Mouse (Mus musculus) thymus, adult 2 months (tissue): ENCODE results near the gene Son. TPM values are rescaled to one million over a fixed set of nuclear protein-coding genes. Genes with fewer than 3 reads are reported as not detected.

Experiments used
- DNase-seq: peaks from one replicate; pipeline ENCODE4 v3.0.0; 2021
- H3K27ac ChIP-seq: fragments of 200-500 bp; 2 replicates; pipeline ENCODE4 v1.5.1; 2012; ENCODE audit warnings: low read length, control low read depth; ENCODE audit not compliant: control insufficient read depth, insufficient read depth
- H3K27me3 ChIP-seq: fragments of 200-500 bp; 2 replicates; pipeline ENCODE4 v1.6.1; 2012; ENCODE audit warnings: mild to moderate bottlenecking, low read length, moderate library complexity, mixed read lengths; ENCODE audit not compliant: control insufficient read depth, insufficient read depth
- H3K36me3 ChIP-seq: fragments of 200-500 bp; 2 replicates; pipeline ENCODE4 v1.6.1; 2012; ENCODE audit warnings: mild to moderate bottlenecking, low read length, moderate library complexity; ENCODE audit not compliant: control insufficient read depth, insufficient read depth
- H3K4me1 ChIP-seq: fragments of 200-500 bp; replicated peaks from 2 replicates; pipeline ENCODE4 v1.6.1; 2012; ENCODE audit warnings: low read length; ENCODE audit not compliant: control insufficient read depth, insufficient read depth
- H3K4me3 ChIP-seq: fragments of 200-500 bp; 2 replicates; pipeline ENCODE4 v1.5.1; 2012; ENCODE audit warnings: mild to moderate bottlenecking, low read length, control low read depth, moderate library complexity; ENCODE audit not compliant: control insufficient read depth, insufficient read depth
- CTCF ChIP-seq: fragments of 200-500 bp; IDR thresholded peaks from 2 replicates; pipeline ENCODE4 v1.5.1; 2012; ENCODE audit warnings: mild to moderate bottlenecking, control low read depth, low read length, moderate library complexity, borderline replicate concordance; ENCODE audit not compliant: control insufficient read depth, poor library complexity, insufficient read depth; ENCODE audit errors: extremely low read depth
- POLR2A ChIP-seq: fragments of 200-500 bp; IDR thresholded peaks from 2 replicates; pipeline ENCODE4 v1.6.1; 2012; ENCODE audit warnings: mild to moderate bottlenecking, low read length, control low read depth, moderate library complexity; ENCODE audit not compliant: control insufficient read depth, poor library complexity, insufficient read depth; ENCODE audit errors: extremely low read depth
- WGBS: fragments of 180-500 bp; shearing (Covaris S2); methylation state at CpG from one replicate; pipeline ENCODE4 v1.1.7; 2018; 5-methylcytosine and 5-hydroxymethylcytosine counted together
- polyA plus RNA-seq: library from polyadenylated mRNA; depleted of rRNA; stranded (reverse); fragments of >200 nt; gene quantifications from 2 replicates; pipeline ENCODE4 v1.2.3, GENCODE M21; 2012

Gene Son
- polyA plus RNA-seq, 1 experiment = 258 TPM

DNA sequence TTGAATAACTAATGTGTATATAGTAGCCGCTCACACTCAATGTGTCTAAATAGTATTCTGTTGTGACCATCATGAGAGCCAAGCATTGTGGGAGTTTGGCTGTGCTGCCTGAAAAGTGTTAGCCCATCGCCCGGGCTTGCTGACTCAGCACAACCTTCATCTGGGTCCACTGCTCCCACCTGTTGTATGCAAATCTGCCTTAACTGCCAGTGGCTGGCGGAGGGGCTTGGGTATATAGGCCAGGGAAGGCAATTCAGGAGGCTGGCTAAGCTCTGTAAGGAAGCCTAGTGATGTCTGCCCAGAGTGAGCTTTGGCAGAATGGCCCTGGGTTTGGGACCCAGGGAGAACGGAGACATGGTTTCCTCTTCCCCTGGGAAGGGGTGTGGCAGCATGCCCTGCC is 27.1 kb upstream of the Son start:
- no peaks in the 10 kb centered on the region for H3K27me3 ChIP-seq
- WGBS = 96% methylated on average over 5 of the region's 5 CpGs
- H3K36me3 ChIP-seq = peaks cover 28% of the 10 kb centered on the region
- TF ChIP-seq POLR2A = no peak
- no peak for TF ChIP-seq CTCF
- 0 out of 2 replicates have a peak, but pooled peaks cover 2% of the 10 kb centered on the region for H3K4me1 ChIP-seq
- H3K4me3 ChIP-seq = no peak overlapping the region
- no peak for DNase-seq
- no peak overlapping the region for H3K27ac ChIP-seq

DNA sequence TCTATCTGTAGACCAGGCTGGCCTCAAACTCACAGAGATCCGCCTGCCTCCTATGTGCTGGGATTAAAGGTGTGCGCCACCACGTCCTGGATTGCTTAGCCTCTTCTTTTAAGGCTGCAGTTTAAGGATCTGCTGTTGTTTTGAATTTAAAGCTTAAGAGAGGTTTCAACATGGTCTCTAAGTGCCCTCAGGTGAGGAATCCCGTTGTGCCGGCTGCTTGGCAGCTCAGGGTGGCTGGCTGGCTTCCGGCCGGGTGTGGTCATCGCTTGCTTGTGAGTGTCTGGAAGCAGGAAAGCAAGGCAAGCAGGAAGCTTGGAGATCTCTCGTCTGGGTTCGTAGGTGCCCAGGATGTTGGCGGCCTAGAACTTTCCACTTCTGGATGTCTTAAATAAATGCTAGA is 26.3 kb upstream of the Son start:
- Histone ChIP-seq H3K27me3 (no peaks in the 10 kb centered on the region), H3K4me3 (no peak overlapping the region), H3K36me3 (peaks cover 31% of the 10 kb centered on the region), H3K27ac (no peak overlapping the region), H3K4me1 (0 out of 2 replicates have a peak, but pooled peaks cover 2% of the 10 kb centered on the region)
- no peak for TF ChIP-seq CTCF
- TF ChIP-seq POLR2A = no peak
- WGBS = 96% methylated on average over 11 of the region's 11 CpGs
- no peak for DNase-seq

DNA sequence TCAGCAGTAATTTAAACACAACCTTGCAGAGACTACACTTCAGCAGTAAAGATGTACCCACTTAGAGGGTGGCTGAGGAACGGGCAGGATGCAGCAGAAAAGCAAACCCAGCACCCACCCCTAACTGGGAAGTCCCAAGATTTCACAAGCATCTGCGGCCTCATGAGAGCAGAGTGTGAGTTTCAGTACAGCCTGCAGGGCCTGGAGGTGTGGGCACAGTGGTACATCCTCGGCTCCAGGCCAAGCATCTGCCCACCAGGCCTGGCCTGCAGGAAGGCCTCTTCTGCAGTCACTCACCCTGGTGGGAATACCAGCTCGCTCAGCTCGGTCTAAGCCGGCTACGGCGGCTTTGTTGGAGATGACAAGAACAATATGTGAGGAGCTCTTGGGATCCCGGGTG is 24.2 kb upstream of the Son start:
- TF ChIP-seq CTCF (no peak), POLR2A (no peak)
- Histone ChIP-seq H3K4me1 (0 out of 2 replicates have a peak, but pooled peaks cover 2% of the 10 kb centered on the region), H3K27me3 (no peaks in the 10 kb centered on the region), H3K36me3 (peaks cover 42% of the 10 kb centered on the region), H3K4me3 (no peak overlapping the region), H3K27ac (no peak overlapping the region)
- WGBS = 97% methylated on average over 9 of the region's 9 CpGs
- DNase-seq = no peak

DNA sequence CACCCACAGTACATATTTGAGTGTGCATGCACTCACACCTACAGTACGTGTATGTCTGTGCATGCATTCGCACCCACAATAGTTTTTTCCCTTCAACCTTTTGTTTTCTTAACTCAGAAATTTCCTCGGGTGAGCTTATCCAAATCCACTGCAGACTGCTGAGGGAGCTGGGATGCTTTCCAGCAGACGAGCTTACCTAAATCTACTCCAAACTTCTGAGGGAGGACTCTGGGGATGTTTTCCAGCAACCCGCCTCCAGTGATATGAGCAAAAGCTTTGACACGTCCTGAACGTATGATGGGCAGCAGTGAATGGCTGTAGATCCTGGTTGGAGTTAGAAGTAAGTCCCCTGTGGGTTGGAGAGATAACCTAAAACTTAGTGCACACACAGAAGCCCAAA is 19.5 kb upstream of the Son start:
- 97% methylated on average over 7 of the region's 7 CpGs for WGBS
- no peak for TF ChIP-seq CTCF
- no peak for TF ChIP-seq POLR2A
- H3K27ac ChIP-seq = no peak overlapping the region
- no peaks in the 10 kb centered on the region for H3K4me1 ChIP-seq
- no peaks in the 10 kb centered on the region for H3K27me3 ChIP-seq
- H3K4me3 ChIP-seq = no peak overlapping the region
- no peak for DNase-seq
- H3K36me3 ChIP-seq = peaks cover 53% of the 10 kb centered on the region

DNA sequence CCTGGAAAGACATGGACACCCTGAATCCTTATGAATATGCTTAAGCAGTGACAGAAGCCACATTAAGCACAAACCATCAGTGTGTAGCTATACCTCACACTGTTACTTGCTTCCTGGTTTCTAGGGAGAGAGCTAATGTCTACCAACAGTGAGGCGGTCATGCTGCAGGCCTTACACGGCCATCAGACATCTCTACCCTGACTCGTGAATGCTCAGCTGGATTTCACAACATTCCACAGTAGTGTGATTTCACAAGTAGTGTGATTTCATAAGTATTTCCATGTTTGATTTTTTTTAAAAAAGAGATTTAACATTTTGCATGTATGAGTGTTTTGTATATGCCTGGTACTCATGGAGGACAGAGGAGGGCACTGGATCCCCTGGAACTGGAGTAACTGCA is 18.6 kb upstream of the Son start:
- H3K4me1 ChIP-seq = no peaks in the 10 kb centered on the region
- H3K27me3 ChIP-seq = no peaks in the 10 kb centered on the region
- H3K27ac ChIP-seq = no peak overlapping the region
- TF ChIP-seq POLR2A (no peak), CTCF (no peak)
- peaks cover 55% of the 10 kb centered on the region for H3K36me3 ChIP-seq
- no peak overlapping the region for H3K4me3 ChIP-seq
- no peak for DNase-seq
- WGBS = 98% methylated on average over 3 of the region's 3 CpGs

DNA sequence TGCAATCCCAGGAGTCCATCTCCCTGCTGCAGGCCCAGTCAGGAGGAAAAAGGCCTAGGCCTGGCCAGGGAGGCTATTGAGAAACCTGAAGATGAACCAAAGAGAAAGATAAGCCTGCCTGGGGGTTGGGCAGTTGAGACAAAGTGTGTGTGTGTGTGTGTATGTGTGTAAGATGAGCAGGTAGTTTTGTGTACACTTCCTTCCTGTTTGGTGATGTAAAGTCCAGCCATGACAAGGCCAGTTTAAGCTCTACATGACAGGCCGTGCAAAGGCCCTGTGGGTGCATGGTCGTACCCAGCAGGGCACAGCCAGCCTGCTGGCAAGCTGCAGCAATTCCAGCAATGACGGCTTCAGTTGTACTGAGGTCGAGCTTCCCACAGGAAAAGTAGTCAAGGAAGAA is 17.6 kb upstream of the Son start:
- H3K4me3 ChIP-seq = no peak overlapping the region
- no peaks in the 10 kb centered on the region for H3K27me3 ChIP-seq
- H3K4me1 ChIP-seq = no peaks in the 10 kb centered on the region
- WGBS = 96% methylated on average over 4 of the region's 4 CpGs
- DNase-seq = no peak
- peaks cover 55% of the 10 kb centered on the region for H3K36me3 ChIP-seq
- TF ChIP-seq CTCF (no peak), POLR2A (no peak)
- no peak overlapping the region for H3K27ac ChIP-seq

DNA sequence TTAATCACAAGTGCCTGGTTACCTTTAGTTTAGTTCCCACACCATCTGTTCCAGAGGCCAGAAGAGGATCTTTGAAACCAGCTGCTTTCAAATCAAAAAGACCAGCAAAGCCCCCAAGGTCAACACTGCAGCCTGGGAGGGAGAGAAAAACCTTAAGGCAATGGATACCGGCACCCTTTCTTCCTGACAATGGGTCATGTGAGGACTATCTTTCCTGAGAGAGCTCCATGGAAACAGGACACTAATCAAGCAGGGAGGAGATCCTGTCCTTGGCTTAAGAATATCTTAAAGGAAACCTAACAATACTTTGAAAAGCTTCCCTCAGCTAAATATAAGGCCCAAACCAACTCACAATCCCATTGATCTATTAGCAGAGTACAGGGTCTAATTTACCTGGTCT is 16.7 kb upstream of the Son start:
- no peaks in the 10 kb centered on the region for H3K4me1 ChIP-seq
- H3K27ac ChIP-seq = no peak overlapping the region
- DNase-seq = no peak
- peaks cover 51% of the 10 kb centered on the region for H3K36me3 ChIP-seq
- WGBS = 93% methylated on average over 1 of the region's 1 CpGs
- no peak overlapping the region for H3K4me3 ChIP-seq
- TF ChIP-seq CTCF (no peak), POLR2A (no peak)
- H3K27me3 ChIP-seq = no peaks in the 10 kb centered on the region
